In the genomic region with DNA sequence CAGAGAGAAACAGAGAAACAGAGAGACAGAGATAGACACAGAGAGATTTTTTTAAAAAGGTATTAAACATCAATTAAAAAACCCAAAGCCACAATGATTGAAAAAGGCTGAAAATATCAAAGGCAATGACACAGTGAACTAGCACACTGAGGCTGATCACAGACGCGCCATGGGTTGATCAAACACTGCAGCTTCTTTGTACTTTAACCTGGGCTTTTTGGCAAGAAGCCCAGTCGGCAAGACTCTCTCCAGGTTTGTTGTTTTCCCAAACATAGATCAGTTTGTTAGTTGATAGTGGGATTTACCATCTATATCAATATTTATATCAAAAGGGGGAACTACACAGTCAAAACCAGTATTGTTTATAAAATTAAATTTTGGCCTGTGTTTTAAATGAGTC, we compare ENCODE assay signal across 16 mouse cellular contexts. TPM values are rescaled to one million over a fixed set of nuclear protein-coding genes. Genes with fewer than 3 reads are reported as not detected.
A peak's percentile ranks its signal among the peaks of the same experiment; 100 is the strongest.
DNase-seq lines count a peak whose midpoint lies in the region; ATAC-seq and TF ChIP-seq lines count a peak whose summit lies in the region.
"Had no signal": no experiment of that assay in that cellular context is flagged by ENCODE, and none has a peak within 500 bp of the region (broad histone marks: within the 10 kb centered on the region; RNA-seq: fewer than 3 reads in every experiment).

No protein-coding gene starts in this region.

- no peak for TF ChIP-seq CTCF in liver, postnatal 0 days (IDR thresholded peaks at IDR 0.05; ENCODE audit: low read depth)

- no peak overlapping the region for H3K9ac ChIP-seq in kidney, embryonic 14.5 days (ENCODE audit: low read depth, low read length)
- no peak overlapping the region for H3K9ac ChIP-seq in intestine, embryonic 14.5 days (ENCODE audit: low read length)
- H3K9ac ChIP-seq in liver, postnatal 0 days (replicated peaks): no peak overlapping the region
- no peak overlapping the region for H3K9ac ChIP-seq in midbrain, embryonic 15.5 days
- H3K9ac ChIP-seq: limb, embryonic 15.5 days had no signal

- no peak for TF ChIP-seq EP300 in liver, postnatal 0 days (IDR thresholded peaks at IDR 0.05; ENCODE audit: low read depth)

- no peak overlapping the region for H3K27ac ChIP-seq in kidney, embryonic 14.5 days (ENCODE audit: low read depth, low read length)
- H3K27ac ChIP-seq in intestine, embryonic 14.5 days (ENCODE audit: low read depth): no peak overlapping the region
- H3K27ac ChIP-seq in liver, postnatal 0 days (ENCODE audit: low read depth): peak overlapping the region; percentile 36; the same call in 1 of the 2 replicates
- H3K27ac ChIP-seq in midbrain, embryonic 15.5 days: no peak overlapping the region
- H3K27ac ChIP-seq: kidney, postnatal 0 days; limb, embryonic 15.5 days; midbrain, embryonic 10.5 days had no signal

- H3K9me3 ChIP-seq in kidney, embryonic 14.5 days (ENCODE audit: control insufficient read depth, low read length): no peaks in the 10 kb centered on the region
- H3K9me3 ChIP-seq in intestine, embryonic 14.5 days (ENCODE audit: control insufficient read depth, low read length): no peaks in the 10 kb centered on the region
- H3K9me3 ChIP-seq in liver, postnatal 0 days (ENCODE audit: low read length): no peaks in the 10 kb centered on the region
- no peaks in the 10 kb centered on the region for H3K9me3 ChIP-seq in midbrain, embryonic 15.5 days
- H3K9me3 ChIP-seq: limb, embryonic 15.5 days; midbrain, embryonic 10.5 days had no signal

- no peaks in the 10 kb centered on the region for H3K36me3 ChIP-seq in kidney, embryonic 14.5 days (ENCODE audit: control insufficient read depth, insufficient read depth, low read length)
- no peaks in the 10 kb centered on the region for H3K36me3 ChIP-seq in intestine, embryonic 14.5 days (ENCODE audit: control insufficient read depth, insufficient read depth, low read length)
- H3K36me3 ChIP-seq in liver, postnatal 0 days (replicated peaks; ENCODE audit: insufficient read depth, low read length): no peaks in the 10 kb centered on the region
- no peaks in the 10 kb centered on the region for H3K36me3 ChIP-seq in midbrain, embryonic 15.5 days (replicated peaks)
- H3K36me3 ChIP-seq: limb, embryonic 15.5 days; midbrain, embryonic 10.5 days had no signal

- WGBS in kidney, embryonic 14.5 days: 57% methylated on average over 3 of the region's 3 CpGs
- WGBS in intestine, embryonic 14.5 days: 40% methylated on average over 3 of the region's 3 CpGs
- 58% methylated on average over 3 of the region's 3 CpGs for WGBS in liver, postnatal 0 days (ENCODE audit: insufficient replicate concordance)
- 56% methylated on average over 3 of the region's 3 CpGs for WGBS in midbrain, embryonic 15.5 days

- no peak overlapping the region for H3K4me3 ChIP-seq in kidney, embryonic 14.5 days (ENCODE audit: low read length)
- H3K4me3 ChIP-seq in intestine, embryonic 14.5 days (ENCODE audit: low read depth, low read length): no peak overlapping the region
- no peak overlapping the region for H3K4me3 ChIP-seq in liver, postnatal 0 days (ENCODE audit: low read depth, low read length)
- H3K4me3 ChIP-seq in midbrain, embryonic 15.5 days: no peak overlapping the region
- H3K4me3 ChIP-seq: limb, embryonic 15.5 days; midbrain, embryonic 10.5 days had no signal

- peak; percentile 10 for DNase-seq in kidney, adult 11 months
- DNase-seq in intestine, embryonic 14.5 days (ENCODE audit: low spot score): no peak
- DNase-seq in kidney, postnatal 14 days: peak; percentile 35
- DNase-seq in liver, postnatal 0 days: peak; percentile 58
- no peak for DNase-seq in cerebellum, adult 18-20 months
- no peak for DNase-seq in adrenal gland, adult 8-10 months
- DNase-seq: cerebellum, adult 2 months; heart, adult 18-20 months; layer of hippocampus, adult 9-11 months; lung, postnatal 14 days; thymus, postnatal 36 days had no signal

- ATAC-seq in kidney, embryonic 14.5 days (ENCODE audit: low FRiP score, low TSS enrichment): no peak
- 0 out of 2 replicates have a peak, but pooled peaks have one; percentile 47 for ATAC-seq in intestine, embryonic 14.5 days (replicated peaks; ENCODE audit: low FRiP score, low TSS enrichment, low read depth)
- ATAC-seq in liver, postnatal 0 days: peak; percentile 94
- no peak for ATAC-seq in midbrain, embryonic 15.5 days (replicated peaks)

- H3K27me3 ChIP-seq in kidney, embryonic 14.5 days (ENCODE audit: control insufficient read depth, insufficient read depth, low read length): no peaks in the 10 kb centered on the region
- H3K27me3 ChIP-seq in intestine, embryonic 14.5 days (replicated peaks; ENCODE audit: control insufficient read depth, insufficient read depth, low read length): no peaks in the 10 kb centered on the region
- no peaks in the 10 kb centered on the region for H3K27me3 ChIP-seq in liver, postnatal 0 days (ENCODE audit: insufficient read depth, low read length)
- no peaks in the 10 kb centered on the region for H3K27me3 ChIP-seq in midbrain, embryonic 15.5 days (replicated peaks)
- H3K27me3 ChIP-seq: limb, embryonic 15.5 days had no signal

- H3K4me1 ChIP-seq in kidney, embryonic 14.5 days (ENCODE audit: control insufficient read depth, insufficient read depth, low read length): no peaks in the 10 kb centered on the region
- no peaks in the 10 kb centered on the region for H3K4me1 ChIP-seq in intestine, embryonic 14.5 days (replicated peaks; ENCODE audit: control insufficient read depth, insufficient read depth, low read length)
- no peaks in the 10 kb centered on the region for H3K4me1 ChIP-seq in liver, postnatal 0 days (ENCODE audit: insufficient read depth)
- no peaks in the 10 kb centered on the region for H3K4me1 ChIP-seq in midbrain, embryonic 15.5 days
- H3K4me1 ChIP-seq: limb, embryonic 15.5 days; midbrain, embryonic 10.5 days had no signal

- H3K4me2 ChIP-seq in kidney, embryonic 14.5 days (replicated peaks; ENCODE audit: low read depth, low read length): no peak overlapping the region
- no peak overlapping the region for H3K4me2 ChIP-seq in intestine, embryonic 14.5 days (ENCODE audit: low read length)
- H3K4me2 ChIP-seq in liver, postnatal 0 days (ENCODE audit: low read depth, low read length): no peak overlapping the region
- no peak overlapping the region for H3K4me2 ChIP-seq in midbrain, embryonic 15.5 days
- H3K4me2 ChIP-seq: limb, embryonic 15.5 days had no signal

RNA-seq across cellular contexts. Expression of a gene that starts 26.8 kb away (rescaled TPM):
- polyA plus RNA-seq in kidney, embryonic 14.5 days (2014; fragmentation: Nextera tagmentation; extraction: Ambion mirVana): 9.5 and 15.2 TPM in 2 replicates
- polyA plus RNA-seq in intestine, embryonic 14.5 days (2014; fragmentation: Nextera tagmentation; extraction: Ambion mirVana): 16.4 and 17.7 TPM in 2 replicates
- polyA plus RNA-seq in liver, postnatal 0 days (2015; fragmentation: Nextera tagmentation; extraction: Ambion mirVana): 10.5 and 12.2 TPM in 2 replicates
- polyA plus RNA-seq in midbrain, embryonic 15.5 days (2015; fragmentation: Nextera tagmentation; extraction: Ambion mirVana): 9.5 and 12.2 TPM in 2 replicates
- total RNA-seq in adrenal gland, adult 8-10 months (2022): 1 to 10 TPM; 1.9 to 3.4 (median 2.9) TPM

Comparison
In these comparisons a context has a peak if more than half of its experiments do, and no peak if none do; other contexts are left out.
1. DNase-seq: peak in kidney, adult 11 months (single experiment), kidney, postnatal 14 days (single experiment) and liver, postnatal 0 days (single experiment); none in intestine, embryonic 14.5 days (single experiment), cerebellum, adult 18-20 months (0 of 2) and adrenal gland, adult 8-10 months (single experiment).
2. ATAC-seq: peak in intestine, embryonic 14.5 days (single experiment) and liver, postnatal 0 days (single experiment); none in kidney, embryonic 14.5 days (single experiment) and midbrain, embryonic 15.5 days (single experiment).